Mouse (Mus musculus) R1 (cell line): Measurements from ENCODE around the gene Rdh9.

Experiments used
- DNase-seq: peaks from one replicate; pipeline ENCODE4 v3.0.0-alpha.2; 2018; ENCODE audit warnings: low read depth, low spot score

Rdh9 gene

GRCm38 (mm10) chr10:127840776-127841175, 64.6 kb downstream of the Rdh9 start:
- no peak for DNase-seq
